Mouse (Mus musculus) limb, embryonic 15.5 days (tissue): Measurements from ENCODE around the gene Fbxo22. TPM values are rescaled to one million over a fixed set of nuclear protein-coding genes. Genes with fewer than 3 reads are reported as not detected.

Source experiments
- ATAC-seq: fragments of 200-750 bp; cut with Nextera tagmentation; 2 replicates; pipeline ENCODE4 v1.8.0; 2017; ENCODE audit warnings: low read depth, moderate TSS enrichment; ENCODE audit not compliant: insufficient number of reproducible peaks, low FRiP score, low TSS enrichment
- H3K27ac ChIP-seq: fragments of 300-500 bp; sonication (generic); 2 replicates; pipeline ENCODE4 v1.5.1; 2015; ENCODE audit warnings: moderate library complexity, mild to moderate bottlenecking, inconsistent platforms
- H3K27me3 ChIP-seq: fragments of 300-500 bp; sonication (generic); 2 replicates; pipeline ENCODE4 v1.6.1; 2015; ENCODE audit warnings: inconsistent platforms
- H3K36me3 ChIP-seq: fragments of 300-500 bp; sonication (generic); 2 replicates; pipeline ENCODE4 v1.6.1; 2015; ENCODE audit warnings: inconsistent platforms
- H3K4me1 ChIP-seq: fragments of 300-500 bp; sonication (generic); 2 replicates; pipeline ENCODE4 v1.6.1; 2015; ENCODE audit warnings: inconsistent platforms
- H3K4me2 ChIP-seq: fragments of 300-500 bp; sonication (generic); 2 replicates; pipeline ENCODE4 v1.6.1; 2015; ENCODE audit warnings: mild to moderate bottlenecking, inconsistent platforms
- H3K4me3 ChIP-seq: fragments of 300-500 bp; sonication (generic); 2 replicates; pipeline ENCODE4 v1.5.1; 2015; ENCODE audit warnings: mild to moderate bottlenecking, inconsistent platforms
- H3K9ac ChIP-seq: fragments of 300-500 bp; sonication (generic); 2 replicates; pipeline ENCODE4 v1.6.1; 2015; ENCODE audit warnings: inconsistent platforms
- H3K9me3 ChIP-seq: fragments of 300-500 bp; sonication (generic); 2 replicates; pipeline ENCODE4 v1.6.1; 2016; ENCODE audit warnings: inconsistent platforms
- WGBS: fragments of 180-500 bp; shearing (Covaris S2); methylation state at CpG from one replicate; pipeline ENCODE4 v1.1.7; 2015; 5-methylcytosine and 5-hydroxymethylcytosine counted together
- polyA plus RNA-seq: library from polyadenylated mRNA; unstranded; fragments of >200 nt; fragmentation: Nextera tagmentation; extraction: Ambion mirVana; gene quantifications from 2 replicates; pipeline ENCODE4 v1.2.1, GENCODE M21; 2015

Fbxo22 gene
- polyA plus RNA-seq, result 46.3 and 48.2 TPM in 2 replicates

DNA sequence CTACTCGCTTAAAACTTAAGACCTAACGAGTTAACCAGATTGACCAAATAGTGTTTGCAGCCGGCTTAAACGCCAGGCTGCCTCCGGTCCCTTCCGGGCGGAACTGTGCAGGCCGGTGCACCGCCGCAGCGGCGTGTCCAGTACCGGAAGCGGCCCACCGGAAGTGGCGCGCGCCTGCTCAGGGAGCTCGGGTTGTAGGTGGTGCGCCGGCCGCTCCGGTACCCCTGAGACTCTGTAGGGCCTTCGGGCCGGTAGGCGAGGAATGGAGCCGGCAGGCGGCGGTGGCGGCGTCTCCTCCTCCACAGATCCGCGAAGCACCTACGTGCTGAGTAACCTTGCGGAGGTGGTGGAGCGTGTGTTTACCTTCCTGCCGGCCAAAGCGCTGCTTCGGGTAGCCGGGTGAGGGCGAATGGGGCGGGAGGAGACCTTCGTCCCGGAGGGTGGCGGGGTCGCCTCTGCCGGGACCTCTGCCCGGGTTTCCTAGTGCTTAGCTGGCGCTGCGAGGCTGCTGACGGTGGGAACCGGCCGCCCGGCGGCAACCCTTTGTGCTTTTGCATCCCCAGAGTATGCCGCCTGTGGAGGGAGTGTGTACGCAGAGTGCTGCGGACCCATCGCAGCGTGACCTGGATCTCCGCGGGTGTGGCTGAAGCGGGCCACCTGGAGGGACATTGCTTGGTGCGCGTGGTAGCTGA lies at the start of gene Fbxo22:
Gene Fbxo22 (plus strand): TSS at position 136 of the 692 bp plus-strand sequence.
- no peaks in the 10 kb centered on the region for H3K9me3 ChIP-seq
- H3K9ac ChIP-seq, result peak within 1 kb of the TSS; percentile 87
- peak within 1 kb of the TSS; percentile 77 for H3K4me2 ChIP-seq
- H3K4me3 ChIP-seq, result peak within 1 kb of the TSS; percentile 86
- under 1% methylated on average over 65 of the region's 65 CpGs for WGBS
- peaks cover 20% of the 10 kb centered on the region for H3K4me1 ChIP-seq
- ATAC-seq, result peak; percentile 91
- H3K36me3 ChIP-seq, result peaks cover 16% of the 10 kb centered on the region; the same call in 1 of the 2 replicates
- H3K27ac ChIP-seq, result peak within 1 kb of the TSS; percentile 86
- no peaks in the 10 kb centered on the region for H3K27me3 ChIP-seq

GRCm38 (mm10) chr9:55170655-55171412 lies 37.9 kb upstream of the Fbxo22 start:
- 85% methylated on average over 7 of the region's 7 CpGs for WGBS
- ATAC-seq, result no peak
- H3K36me3 ChIP-seq, result no peaks in the 10 kb centered on the region
- H3K9ac ChIP-seq, result no peak overlapping the region
- no peaks in the 10 kb centered on the region for H3K27me3 ChIP-seq
- H3K4me3 ChIP-seq, result no peak overlapping the region
- H3K9me3 ChIP-seq, result no peaks in the 10 kb centered on the region
- H3K27ac ChIP-seq, result no peak overlapping the region
- H3K4me1 ChIP-seq, result no peaks in the 10 kb centered on the region
- H3K4me2 ChIP-seq, result no peak overlapping the region

DNA sequence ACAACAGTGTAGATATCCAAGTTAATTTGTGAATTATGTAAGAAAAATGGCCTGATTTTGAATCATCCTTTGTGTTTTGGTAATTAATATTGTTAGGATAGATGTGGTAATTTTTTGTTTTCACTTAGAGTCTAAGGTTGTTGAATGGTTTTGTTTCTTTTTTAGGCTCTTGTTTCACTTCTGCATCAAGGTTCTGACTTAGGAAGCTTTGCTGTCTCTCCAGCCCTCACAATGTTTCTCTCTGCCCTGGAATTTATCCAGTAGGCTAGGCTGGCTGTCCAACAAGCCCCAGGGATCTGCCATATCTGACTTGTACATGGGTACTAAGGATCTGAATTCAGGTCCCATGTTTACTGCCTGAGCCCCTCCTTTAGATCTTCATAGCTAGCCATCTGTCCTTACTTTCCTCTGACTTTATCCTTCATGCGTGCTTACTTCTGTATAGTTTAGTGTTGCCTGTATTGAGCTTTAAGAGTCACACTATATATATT lies 36.5 kb upstream of the Fbxo22 start:
- Histone ChIP-seq H3K4me3 (no peak overlapping the region), H3K9ac (no peak overlapping the region), H3K9me3 (no peaks in the 10 kb centered on the region), H3K27ac (no peak overlapping the region), H3K27me3 (no peaks in the 10 kb centered on the region), H3K4me1 (no peaks in the 10 kb centered on the region), H3K4me2 (no peak overlapping the region), H3K36me3 (no peaks in the 10 kb centered on the region)
- WGBS, result 98% methylated on average over 1 of the region's 1 CpGs
- ATAC-seq, result no peak

DNA sequence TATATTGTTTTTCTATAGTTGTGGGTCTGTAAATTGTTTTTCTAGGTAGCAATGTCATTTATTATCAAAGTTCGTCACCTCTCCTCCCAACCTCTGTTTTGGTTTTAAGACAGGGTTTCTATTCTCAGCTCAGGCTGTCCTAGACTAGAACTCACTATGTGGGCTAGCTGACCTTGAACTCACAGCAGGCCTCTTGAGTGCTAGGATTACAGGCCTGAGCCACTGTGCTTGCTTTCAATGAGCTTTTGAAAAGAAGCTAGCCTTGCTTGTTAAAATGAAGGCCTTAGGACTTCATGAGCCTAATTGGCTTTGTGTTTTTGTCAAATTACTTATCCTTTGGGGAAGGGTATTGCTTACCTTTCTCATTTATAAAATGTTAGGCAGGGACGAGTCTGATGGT lies 34.5 kb upstream of the Fbxo22 start:
- Histone ChIP-seq H3K9ac (no peak overlapping the region), H3K4me2 (no peak overlapping the region), H3K36me3 (no peaks in the 10 kb centered on the region), H3K27ac (no peak overlapping the region), H3K4me3 (no peak overlapping the region), H3K27me3 (no peaks in the 10 kb centered on the region), H3K9me3 (no peaks in the 10 kb centered on the region), H3K4me1 (no peaks in the 10 kb centered on the region)
- WGBS, result 68% methylated on average over 2 of the region's 2 CpGs
- no peak for ATAC-seq

DNA sequence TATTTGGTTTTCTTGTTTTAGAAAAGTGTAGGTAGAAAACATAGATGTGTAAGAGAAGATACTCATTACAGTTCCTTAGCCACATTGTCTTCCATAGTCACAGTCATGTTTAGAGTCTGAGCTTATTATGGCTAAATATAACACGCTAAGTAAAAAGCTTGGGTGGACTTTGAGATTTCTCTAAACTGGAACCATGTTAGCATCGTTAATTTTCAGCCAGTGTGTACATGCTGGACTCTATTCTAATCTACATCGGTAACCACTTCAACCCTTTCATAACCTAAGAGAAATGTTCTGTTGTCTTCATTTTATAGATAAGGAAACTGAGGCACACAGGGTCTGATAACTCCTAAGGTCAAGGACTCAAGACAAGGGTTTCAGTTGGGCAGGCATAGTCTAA lies 12.8 kb upstream of the Fbxo22 start:
- H3K4me3 ChIP-seq, result no peak overlapping the region
- no peak for ATAC-seq
- no peaks in the 10 kb centered on the region for H3K4me1 ChIP-seq
- no peak overlapping the region for H3K4me2 ChIP-seq
- H3K9me3 ChIP-seq, result no peaks in the 10 kb centered on the region
- no peak overlapping the region for H3K9ac ChIP-seq
- H3K36me3 ChIP-seq, result peaks cover 16% of the 10 kb centered on the region; the same call in 1 of the 2 replicates
- no peaks in the 10 kb centered on the region for H3K27me3 ChIP-seq
- H3K27ac ChIP-seq, result no peak overlapping the region
- 92% methylated on average over 3 of the region's 3 CpGs for WGBS

- H3K27me3 ChIP-seq, result no peaks in the 10 kb centered on the region
- no peak for ATAC-seq
- H3K4me2 ChIP-seq, result no peak overlapping the region
- H3K36me3 ChIP-seq, result peaks cover 7% of the 10 kb centered on the region; the same call in 1 of the 2 replicates
- H3K4me3 ChIP-seq, result no peak overlapping the region
- 92% methylated on average over 1 of the region's 1 CpGs for WGBS
- no peaks in the 10 kb centered on the region for H3K4me1 ChIP-seq
- no peak overlapping the region for H3K27ac ChIP-seq
- H3K9me3 ChIP-seq, result no peaks in the 10 kb centered on the region
- no peak overlapping the region for H3K9ac ChIP-seq
Observed at GRCm38 (mm10) chr9:55198260-55198659, 10.5 kb upstream of the Fbxo22 start.

GRCm38 (mm10) chr9:55199348-55199747 lies 9.4 kb upstream of the Fbxo22 start:
- Histone ChIP-seq H3K9me3 (no peaks in the 10 kb centered on the region), H3K4me3 (no peak overlapping the region), H3K4me1 (no peaks in the 10 kb centered on the region), H3K36me3 (peaks cover 8% of the 10 kb centered on the region; the same call in 1 of the 2 replicates), H3K27ac (no peak overlapping the region), H3K9ac (no peak overlapping the region), H3K27me3 (no peaks in the 10 kb centered on the region), H3K4me2 (no peak overlapping the region)
- ATAC-seq, result no peak
- WGBS, result 76% methylated on average over 2 of the region's 2 CpGs

GRCm38 (mm10) chr9:55208458-55208789 lies 301 bp upstream of the Fbxo22 start:
- Histone ChIP-seq H3K36me3 (peaks cover 14% of the 10 kb centered on the region; the same call in 1 of the 2 replicates), H3K9me3 (no peaks in the 10 kb centered on the region), H3K27ac (peak overlapping the region; percentile 86), H3K4me3 (peak overlapping the region; percentile 86), H3K9ac (peak overlapping the region; percentile 87), H3K27me3 (no peaks in the 10 kb centered on the region), H3K4me2 (peak overlapping the region; percentile 77), H3K4me1 (peaks cover 20% of the 10 kb centered on the region)
- WGBS, result 1% methylated on average over 2 of the region's 2 CpGs
- ATAC-seq, result no peak

GRCm38 (mm10) chr9:55211611-55212010 lies 2.9 kb downstream of the Fbxo22 start:
- no peak for ATAC-seq
- 85% methylated on average over 4 of the region's 4 CpGs for WGBS
- Histone ChIP-seq H3K9me3 (no peaks in the 10 kb centered on the region), H3K4me3 (no peak overlapping the region), H3K4me2 (no peak overlapping the region), H3K36me3 (peaks cover 33% of the 10 kb centered on the region), H3K9ac (no peak overlapping the region), H3K27me3 (no peaks in the 10 kb centered on the region), H3K27ac (no peak overlapping the region), H3K4me1 (peaks cover 20% of the 10 kb centered on the region)

DNA sequence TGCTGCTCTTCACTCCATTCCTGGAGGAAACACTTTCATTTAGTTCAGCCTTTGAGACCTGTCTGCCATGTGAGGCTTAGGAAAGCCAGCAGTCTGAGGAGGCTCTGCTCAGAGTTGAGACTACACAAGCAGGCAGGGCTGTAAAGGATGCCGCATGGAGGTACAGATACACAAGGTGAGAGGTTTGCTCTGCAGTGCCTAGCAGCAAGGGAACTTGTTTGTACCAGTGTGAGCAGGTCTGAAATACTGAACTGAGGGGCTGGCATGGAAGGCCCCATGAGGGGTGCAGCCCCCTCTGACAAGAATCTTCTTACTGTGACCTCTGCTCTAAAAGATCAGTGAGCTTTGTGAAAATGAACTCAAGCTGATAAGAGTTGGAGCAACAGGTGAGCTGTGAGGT lies 4.7 kb downstream of the Fbxo22 start:
- ATAC-seq, result no peak
- H3K4me3 ChIP-seq, result no peak overlapping the region
- peaks cover 49% of the 10 kb centered on the region for H3K36me3 ChIP-seq
- no peak overlapping the region for H3K4me2 ChIP-seq
- no peaks in the 10 kb centered on the region for H3K9me3 ChIP-seq
- 97% methylated on average over 1 of the region's 1 CpGs for WGBS
- no peak overlapping the region for H3K27ac ChIP-seq
- H3K4me1 ChIP-seq, result peaks cover 16% of the 10 kb centered on the region
- H3K9ac ChIP-seq, result no peak overlapping the region
- H3K27me3 ChIP-seq, result no peaks in the 10 kb centered on the region

GRCm38 (mm10) chr9:55215056-55215455 lies 6.3 kb downstream of the Fbxo22 start:
- ATAC-seq, result no peak
- no peak overlapping the region for H3K4me2 ChIP-seq
- peaks cover 65% of the 10 kb centered on the region for H3K36me3 ChIP-seq
- H3K9me3 ChIP-seq, result no peaks in the 10 kb centered on the region
- peaks cover 7% of the 10 kb centered on the region for H3K4me1 ChIP-seq
- H3K27me3 ChIP-seq, result no peaks in the 10 kb centered on the region
- WGBS, result 91% methylated on average over 3 of the region's 3 CpGs
- no peak overlapping the region for H3K27ac ChIP-seq
- no peak overlapping the region for H3K9ac ChIP-seq
- H3K4me3 ChIP-seq, result no peak overlapping the region

GRCm38 (mm10) chr9:55215648-55216047 lies 6.9 kb downstream of the Fbxo22 start:
- Histone ChIP-seq H3K27me3 (no peaks in the 10 kb centered on the region), H3K4me2 (no peak overlapping the region), H3K27ac (no peak overlapping the region), H3K4me1 (peaks cover 5% of the 10 kb centered on the region), H3K9ac (no peak overlapping the region), H3K4me3 (no peak overlapping the region), H3K36me3 (peaks cover 71% of the 10 kb centered on the region), H3K9me3 (no peaks in the 10 kb centered on the region)
- WGBS, result 86% methylated on average over 3 of the region's 3 CpGs
- no peak for ATAC-seq
